Comparison of ENCODE assay signal across 8 mouse cellular contexts in genomic region chr9:65293119-65293518, GRCm38 (mm10). TPM values are rescaled to one million over a fixed set of nuclear protein-coding genes. Genes with fewer than 3 reads are reported as not detected.
A peak's percentile ranks its signal among the peaks of the same experiment; 100 is the strongest.
DNase-seq lines count a peak whose midpoint lies in the region; ATAC-seq and TF ChIP-seq lines count a peak whose summit lies in the region.

No protein-coding gene starts in this region.

- H3K4me3 ChIP-seq in hindbrain, embryonic 16.5 days (ENCODE audit: low read length): peak overlapping the region; percentile 94
- peak overlapping the region; percentile 90 for H3K4me3 ChIP-seq in myocyte

- 41% methylated on average over 5 of the region's 5 CpGs for WGBS in hindbrain, embryonic 16.5 days

- peak overlapping the region; percentile 61 for H3K9ac ChIP-seq in hindbrain, embryonic 16.5 days (ENCODE audit: low read depth, low read length)

- no peaks in the 10 kb centered on the region for H3K27me3 ChIP-seq in hindbrain, embryonic 16.5 days (replicated peaks; ENCODE audit: control insufficient read depth, insufficient read depth, low read length)
- H3K27me3 ChIP-seq in myocyte (ENCODE audit: control insufficient read depth, insufficient read depth, insufficient read length): no peaks in the 10 kb centered on the region

- H3K4me2 ChIP-seq in hindbrain, embryonic 16.5 days (ENCODE audit: low read length): peak overlapping the region; percentile 92
- H3K4me2 ChIP-seq in myocyte (ENCODE audit: low read depth): peak overlapping the region; percentile 77

- no peak for TF ChIP-seq POLR2A in myocyte (IDR thresholded peaks at IDR 0.05; ENCODE audit: insufficient read length, low read depth)

- peaks cover 6% of the 10 kb centered on the region for H3K36me3 ChIP-seq in hindbrain, embryonic 16.5 days (ENCODE audit: control insufficient read depth, insufficient read depth, low read length)
- peaks cover 4% of the 10 kb centered on the region for H3K36me3 ChIP-seq in myocyte (ENCODE audit: control insufficient read depth, insufficient read depth)

- H3K9me3 ChIP-seq in hindbrain, embryonic 16.5 days (ENCODE audit: control insufficient read depth, low read length): no peaks in the 10 kb centered on the region

- DNase-seq in spleen, adult 12 weeks (ENCODE audit: low spot score): peak; percentile 22
- no peak for DNase-seq in spleen, postnatal 4 days (ENCODE audit: low spot score in 2 of 2)
- peak; percentile 69 for DNase-seq in c-Kit-positive CD71-positive TER-119-positive erythroid progenitor cells, embryonic 14.5 days (ENCODE audit: low spot score)
- DNase-seq in urinary bladder, adult 18-20 months (ENCODE audit: low spot score in 2 of 2): no peak
- no peak for DNase-seq in gastrocnemius, postnatal 36 days
- no peak for DNase-seq in gastrocnemius, postnatal 10 days

- peak overlapping the region; percentile 71 for H3K27ac ChIP-seq in hindbrain, embryonic 16.5 days (ENCODE audit: low read depth, low read length)

- no peak overlapping the region for H3ac ChIP-seq in myocyte (ENCODE audit: control insufficient read depth, insufficient read length)

- H3K79me2 ChIP-seq in myocyte (ENCODE audit: control insufficient read depth, insufficient read depth): peaks cover 29% of the 10 kb centered on the region

- no peak for ATAC-seq in hindbrain, embryonic 16.5 days

- H3K4me1 ChIP-seq in hindbrain, embryonic 16.5 days (ENCODE audit: control insufficient read depth, insufficient read depth, low read depth, low read length): peaks cover 14% of the 10 kb centered on the region

- intact Hi-C loops in gastrocnemius, postnatal 36 days (cut with DNase I): no loop called here

TF ChIP-seq in myocyte, 11 proteins besides CTCF, POLR2A, EP300 and RAD21:
- TF ChIP-seq MYOD1 (IDR thresholded peaks at IDR 0.05; ENCODE audit: control insufficient read depth in 1 of 3, insufficient read length in 2 of 3, low read depth in 2 of 3) (no peak), CEBPB (IDR thresholded peaks at IDR 0.05; ENCODE audit: insufficient read depth, poor library complexity, severe bottlenecking) (no peak), E2F4 (IDR thresholded peaks at IDR 0.05; ENCODE audit: insufficient read depth) (no peak), REST (IDR thresholded peaks at IDR 0.05; ENCODE audit: insufficient read depth, insufficient read length) (no peak), TCF3 (IDR thresholded peaks at IDR 0.05; ENCODE audit: insufficient read length, low read depth) (no peak), SRF (IDR thresholded peaks at IDR 0.05; ENCODE audit: control insufficient read depth, insufficient read length, low read depth) (no peak), POLR2AphosphoS2 (IDR thresholded peaks at IDR 0.05; ENCODE audit: insufficient read length, low read depth) (no peak), USF1 (IDR thresholded peaks at IDR 0.05; ENCODE audit: low read depth) (no peak), TCF12 (IDR thresholded peaks at IDR 0.05; ENCODE audit: insufficient read depth, poor library complexity, severe bottlenecking) (no peak), MAX (IDR thresholded peaks at IDR 0.05; ENCODE audit: low read depth) (no peak), MYOG (IDR thresholded peaks at IDR 0.05; ENCODE audit: control insufficient read depth in 1 of 3, insufficient read depth in 1 of 3, insufficient read length in 2 of 3, low read depth in 2 of 3) (no peak)
TF ChIP-seq in myocyte: peak in this region for 0.

RNA-seq across cellular contexts. Expression of gene Clpx, which starts 0.9 kb away (rescaled TPM):
- 37.2 and 41.6 TPM in 2 replicates for polyA plus RNA-seq in hindbrain, embryonic 16.5 days (2015; fragmentation: Nextera tagmentation; extraction: Ambion mirVana)
- polyA plus RNA-seq in myocyte (2012; fragmentation: generic; extraction: Trizol): 13.0 TPM
- 10 to 100 TPM; 46.9 to 65.0 TPM for total RNA-seq in gastrocnemius, postnatal 36 days (2021)
- 10 to 100 TPM; 61.8 to 64.5 TPM for total RNA-seq in gastrocnemius, postnatal 10 days (2021)

RNA-seq across cellular contexts. Expression of gene Cilp, which starts 28.1 kb away (rescaled TPM):
- 0.38 and 0.91 TPM in 2 replicates for polyA plus RNA-seq in hindbrain, embryonic 16.5 days (2015; fragmentation: Nextera tagmentation; extraction: Ambion mirVana)
- polyA plus RNA-seq in myocyte (2012; fragmentation: generic; extraction: Trizol): 0.29 TPM
- total RNA-seq in gastrocnemius, postnatal 36 days (2021): 10 to 100 TPM; 13.6 to 24.2 TPM
- total RNA-seq in gastrocnemius, postnatal 10 days (2021): 100 to 1,000 TPM; 101 to 103 TPM

RNA-seq across cellular contexts. Expression of gene Pdcd7, which starts 52.8 kb away (rescaled TPM):
- 4.0 and 6.7 TPM in 2 replicates for polyA plus RNA-seq in hindbrain, embryonic 16.5 days (2015; fragmentation: Nextera tagmentation; extraction: Ambion mirVana)
- 8.2 TPM for polyA plus RNA-seq in myocyte (2012; fragmentation: generic; extraction: Trizol)
- total RNA-seq in gastrocnemius, postnatal 36 days (2021): 10 to 100 TPM; 10.3 to 12.6 TPM
- total RNA-seq in gastrocnemius, postnatal 10 days (2021): 10 to 100 TPM; 11.2 to 13.9 TPM

Comparison
In these comparisons a context has a peak if more than half of its experiments do, and no peak if none do; other contexts are left out.
1. DNase-seq: peak in spleen, adult 12 weeks (single experiment) and c-Kit-positive CD71-positive TER-119-positive erythroid progenitor cells, embryonic 14.5 days (single experiment); none in spleen, postnatal 4 days (0 of 2), urinary bladder, adult 18-20 months (0 of 2), gastrocnemius, postnatal 36 days (0 of 2) and gastrocnemius, postnatal 10 days (single experiment).
2. RNA of gene Cilp, which starts 28.1 kb away (total RNA-seq): 101 to 103 TPM in gastrocnemius, postnatal 10 days; 13.6 to 24.2 TPM in gastrocnemius, postnatal 36 days; every median in the first group is over 4 times any median in the second.